Mouse (Mus musculus) hematopoietic stem cell, adult 5-6 weeks (primary cell): Measurements from ENCODE around the gene Setx. TPM values are rescaled to one million over a fixed set of nuclear protein-coding genes. Genes with fewer than 3 reads are reported as not detected.

Source experiments
- ATAC-seq, 2 experiments: fragments of 125-278 bp in 1 of 2; replicated peaks in 1 of 2; 2 replicates each; pipeline ENCODE4 v1.8.0; 2016 to 2017; ENCODE audit warnings: inconsistent platforms in 2 of 2, mild to moderate bottlenecking in 2 of 2, moderate number of reproducible peaks in 2 of 2, low read depth in 1 of 2, moderate TSS enrichment in 1 of 2; ENCODE audit not compliant: low FRiP score in 2 of 2, poor library complexity in 2 of 2, severe bottlenecking in 2 of 2, insufficient read depth in 1 of 2, low TSS enrichment in 1 of 2
- total RNA-seq: library from RNA; stranded (forward); fragments of 172-1452, 232-1000 nt; gene quantifications from 2 replicates; pipeline ENCODE4 v1.2.3, GENCODE M21; 2017

The Setx gene
- total RNA-seq, 1 experiment from 2014 or later: 115 TPM

- ATAC-seq: no peak
Observed at GRCm38 (mm10) chr2:29124571-29124935, 572 bp downstream of the Setx start.

- ATAC-seq: peak; percentile 94 to 96
Observed at GRCm38 (mm10) chr2:29124936-29125701, 1.1 kb downstream of the Setx start.

GRCm38 (mm10) chr2:29130118-29130899 is 6.3 kb downstream of the Setx start:
- ATAC-seq: no peak

- ATAC-seq: no peak
Observed at GRCm38 (mm10) chr2:29135161-29135560, 11.2 kb downstream of the Setx start.

GRCm38 (mm10) chr2:29151941-29152340 is 28.0 kb downstream of the Setx start:
- ATAC-seq: no peak

- ATAC-seq: no peak
Observed at GRCm38 (mm10) chr2:29168067-29168466, 44.1 kb downstream of the Setx start.

GRCm38 (mm10) chr2:29174887-29175286 is 50.9 kb downstream of the Setx start:
- ATAC-seq: no peak

GRCm38 (mm10) chr2:29179810-29180209 is 55.8 kb downstream of the Setx start:
- ATAC-seq: peak; percentile 37 to 81; a peak in 3 of 4 replicates

- ATAC-seq: no peak
Observed at GRCm38 (mm10) chr2:29181111-29181510, 57.1 kb downstream of the Setx start.

- no peak for ATAC-seq
Observed at GRCm38 (mm10) chr2:29183266-29183924, 59.4 kb downstream of the Setx start.

GRCm38 (mm10) chr2:29186209-29186608 is 62.2 kb downstream of the Setx start:
- ATAC-seq: no peak

- ATAC-seq: no peak
Observed at GRCm38 (mm10) chr2:29190392-29190791, 66.4 kb downstream of the Setx start.

- ATAC-seq: peak; percentile 63 to 68; a peak in 3 of 4 replicates
Observed at GRCm38 (mm10) chr2:29191216-29192215, 67.5 kb downstream of the Setx start.

- ATAC-seq: no peak
Observed at GRCm38 (mm10) chr2:29192629-29193278, 68.8 kb downstream of the Setx start.

GRCm38 (mm10) chr2:29193819-29194546 is 70.0 kb downstream of the Setx start:
- ATAC-seq: no peak
